Mouse (Mus musculus) cerebellum, adult 2 months (tissue): ENCODE measurements around the gene E2f7.

Experiments used
- CTCF ChIP-seq: fragments of 200-500 bp; IDR thresholded peaks from 2 replicates; pipeline ENCODE4 v1.5.1; 2011; ENCODE audit warnings: low read depth, mild to moderate bottlenecking, control low read depth, low read length, moderate library complexity, borderline replicate concordance; ENCODE audit not compliant: insufficient read depth
- POLR2A ChIP-seq: fragments of 200-500 bp; IDR thresholded peaks from 2 replicates; pipeline ENCODE4 v1.6.1; 2011; ENCODE audit warnings: low read length, control low read depth, borderline replicate concordance; ENCODE audit not compliant: insufficient read depth

GRCm38 (mm10) chr10:110811862-110812225 lies 66.6 kb downstream of the E2f7 start:
- TF ChIP-seq CTCF (no peak), POLR2A (no peak)
